Mouse (Mus musculus) embryonic fibroblast, embryonic 13.5 days (primary cell): ENCODE measurements around the gene Suclg2.

Source experiments
- CTCF ChIP-seq: IDR thresholded peaks from 2 replicates; pipeline ENCODE4 v1.5.1; 2011; ENCODE audit warnings: mild to moderate bottlenecking, control low read depth, low read length, moderate library complexity, borderline replicate concordance; ENCODE audit not compliant: insufficient read depth
- POLR2A ChIP-seq: IDR thresholded peaks from 2 replicates; pipeline ENCODE4 v1.6.1; 2011; ENCODE audit warnings: low read depth, mild to moderate bottlenecking, control low read depth, low read length, moderate library complexity

- no peak for TF ChIP-seq CTCF
- no peak for TF ChIP-seq POLR2A
Measured at GRCm38 (mm10) chr6:95613228-95613627, 105.4 kb downstream of the Suclg2 start.
